Mouse (Mus musculus): Measurements from ENCODE around the gene Zim1. TPM values are rescaled to one million over a fixed set of nuclear protein-coding genes. Genes with fewer than 3 reads are reported as not detected.

Zim1 gene
- total and polyA plus RNA-seq, 3 experiments = not detected

DNA sequence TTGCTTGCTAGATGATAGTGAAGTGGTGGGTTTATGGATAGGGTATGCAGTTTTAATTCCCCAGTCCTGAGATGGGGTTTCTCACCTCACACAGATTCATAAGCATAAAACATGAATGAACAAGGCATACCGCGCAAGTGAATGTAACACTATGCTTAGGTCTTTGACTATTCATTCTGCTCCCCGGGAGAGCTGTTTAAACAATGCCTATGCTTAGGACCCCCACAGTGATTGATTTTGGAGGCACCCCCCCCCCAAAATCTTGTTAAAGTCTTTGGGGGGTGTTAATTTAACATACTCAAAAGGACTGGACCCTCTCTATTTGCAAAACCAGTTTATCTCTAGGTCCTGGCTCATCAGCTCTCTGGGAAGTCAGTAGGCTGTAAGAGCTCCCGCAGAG, 35.7 kb upstream of the Zim1 start:
- Histone ChIP-seq H3K27me3 (ENCODE audit: control insufficient read depth in 1 of 2, insufficient read depth in 2 of 2, low read length in 2 of 2) (no peaks in the 10 kb centered on the region), H3K4me1 (ENCODE audit: control insufficient read depth in 1 of 2, insufficient read depth in 2 of 2, low read length in 2 of 2) (no peaks in the 10 kb centered on the region), H3K79me2 (ENCODE audit: control insufficient read depth, insufficient read depth, low read length, poor library complexity) (no peaks in the 10 kb centered on the region), H3K4me3 (ENCODE audit: control insufficient read depth in 1 of 2, insufficient read depth in 1 of 2, low read depth in 2 of 2, low read length in 2 of 2) (no peak overlapping the region), H3K9ac (ENCODE audit: control insufficient read depth, low read depth, low read length, poor library complexity, severe bottlenecking) (no peak overlapping the region), H3K36me3 (ENCODE audit: control insufficient read depth in 1 of 2, insufficient read depth in 2 of 2, low read length in 2 of 2) (no peaks in the 10 kb centered on the region), H3K9me3 (replicated peaks; ENCODE audit: insufficient read depth, low read length) (no peaks in the 10 kb centered on the region), H3K27ac (ENCODE audit: control insufficient read depth, low read depth, low read length) (no peak overlapping the region)
- DNase-seq (ENCODE audit: low read depth, low spot score) = no peak
- no peak for TF ChIP-seq GABPA (IDR thresholded peaks at IDR 0.05; ENCODE audit: low read depth, low read length)
- TF ChIP-seq MYC (IDR thresholded peaks at IDR 0.05; ENCODE audit: low read depth, low read length) = no peak
- TF ChIP-seq MAZ (IDR thresholded peaks at IDR 0.05; ENCODE audit: low read depth, low read length) = no peak

DNA sequence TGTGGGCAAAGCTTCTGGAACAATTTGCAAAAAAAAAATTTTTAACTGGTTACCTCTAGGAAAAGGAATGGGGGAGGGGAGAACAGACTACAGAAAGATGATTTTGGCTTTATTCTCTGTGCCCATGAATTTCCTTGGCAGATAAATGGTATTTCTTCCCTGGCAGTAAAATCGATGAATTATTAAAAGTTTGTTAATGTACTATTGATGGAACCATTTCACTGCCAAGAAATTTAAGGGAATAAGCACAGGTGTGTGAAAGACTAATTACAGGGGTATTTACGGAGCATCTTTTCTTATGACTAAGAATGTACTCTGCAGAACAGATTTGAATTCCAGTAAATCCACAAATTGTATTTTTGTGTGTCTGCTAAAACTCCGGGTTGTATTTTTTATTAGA, 35.1 kb upstream of the Zim1 start:
- H3K27me3 ChIP-seq (ENCODE audit: control insufficient read depth in 1 of 2, insufficient read depth in 2 of 2, low read length in 2 of 2) = no peaks in the 10 kb centered on the region
- no peaks in the 10 kb centered on the region for H3K36me3 ChIP-seq (ENCODE audit: control insufficient read depth in 1 of 2, insufficient read depth in 2 of 2, low read length in 2 of 2)
- H3K27ac ChIP-seq (ENCODE audit: control insufficient read depth, low read depth, low read length) = no peak overlapping the region
- no peak for DNase-seq (ENCODE audit: low read depth, low spot score)
- no peaks in the 10 kb centered on the region for H3K4me1 ChIP-seq (ENCODE audit: control insufficient read depth in 1 of 2, insufficient read depth in 2 of 2, low read length in 2 of 2)
- no peaks in the 10 kb centered on the region for H3K79me2 ChIP-seq (ENCODE audit: control insufficient read depth, insufficient read depth, low read length, poor library complexity)
- no peak overlapping the region for H3K4me3 ChIP-seq (ENCODE audit: control insufficient read depth in 1 of 2, insufficient read depth in 1 of 2, low read depth in 2 of 2, low read length in 2 of 2)
- H3K9ac ChIP-seq (ENCODE audit: control insufficient read depth, low read depth, low read length, poor library complexity, severe bottlenecking) = no peak overlapping the region
- no peaks in the 10 kb centered on the region for H3K9me3 ChIP-seq (replicated peaks; ENCODE audit: insufficient read depth, low read length)
- no peak for TF ChIP-seq ZC3H11A (IDR thresholded peaks at IDR 0.05; ENCODE audit: low read depth, low read length)
- TF ChIP-seq USF1 (IDR thresholded peaks at IDR 0.05; ENCODE audit: low read depth, low read length) = no peak
- TF ChIP-seq CTCF (IDR thresholded peaks at IDR 0.05 in 2 of 3, conservative IDR thresholded peaks at IDR 0.05 in 1 of 3; ENCODE audit: control insufficient read depth in 1 of 3, insufficient read depth in 1 of 3, low read depth in 2 of 3, low read length in 3 of 3, poor library complexity in 1 of 3, severe bottlenecking in 1 of 3) = no peak
- TF ChIP-seq RAD21 (IDR thresholded peaks at IDR 0.05; ENCODE audit: low read depth, low read length) = no peak
- no peak for TF ChIP-seq POLR2A (IDR thresholded peaks at IDR 0.05; ENCODE audit: control insufficient read depth in 1 of 2, insufficient read depth in 1 of 2, low read depth in 1 of 2, low read length in 2 of 2, poor library complexity in 1 of 2)
- no peak for TF ChIP-seq MAZ (IDR thresholded peaks at IDR 0.05; ENCODE audit: low read depth, low read length)
- no peak for TF ChIP-seq ETS1 (IDR thresholded peaks at IDR 0.05; ENCODE audit: low read depth, low read length)
- TF ChIP-seq BHLHE40 (IDR thresholded peaks at IDR 0.05; ENCODE audit: borderline replicate concordance, low read depth, low read length) = no peak
- no peak for TF ChIP-seq MAFK (IDR thresholded peaks at IDR 0.05; ENCODE audit: borderline replicate concordance, low read depth, low read length)
- TF ChIP-seq UBTF (IDR thresholded peaks at IDR 0.05; ENCODE audit: borderline replicate concordance, insufficient read depth, low read depth, low read length) = no peak
- TF ChIP-seq ZKSCAN1 (IDR thresholded peaks at IDR 0.05; ENCODE audit: low read depth, low read length) = no peak

DNA sequence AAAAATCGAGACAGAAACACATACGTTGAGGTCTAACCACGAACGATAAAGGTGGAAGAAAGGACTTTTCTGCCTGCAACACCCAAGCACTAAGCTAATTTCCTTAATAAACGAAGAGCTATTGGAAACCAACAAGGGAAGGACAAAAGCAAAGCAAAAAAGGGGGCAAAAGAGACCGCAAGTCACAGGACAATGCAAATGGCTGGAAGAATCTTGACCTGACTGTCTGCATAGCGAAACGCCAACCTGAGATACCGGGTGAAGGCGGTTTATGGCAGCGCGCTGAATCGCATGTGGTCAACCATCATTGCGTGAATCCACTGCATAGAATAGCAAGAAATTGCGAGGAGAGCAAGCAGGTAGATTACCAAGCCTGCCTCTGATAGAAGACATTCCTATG, 34.6 kb upstream of the Zim1 start:
- DNase-seq (ENCODE audit: low read depth, low spot score) = no peak
- Histone ChIP-seq H3K9me3 (replicated peaks; ENCODE audit: insufficient read depth, low read length) (no peaks in the 10 kb centered on the region), H3K27ac (ENCODE audit: control insufficient read depth, low read depth, low read length) (no peak overlapping the region), H3K79me2 (ENCODE audit: control insufficient read depth, insufficient read depth, low read length, poor library complexity) (no peaks in the 10 kb centered on the region), H3K4me3 (ENCODE audit: control insufficient read depth in 1 of 2, insufficient read depth in 1 of 2, low read depth in 2 of 2, low read length in 2 of 2) (no peak overlapping the region), H3K4me1 (ENCODE audit: control insufficient read depth in 1 of 2, insufficient read depth in 2 of 2, low read length in 2 of 2) (no peaks in the 10 kb centered on the region), H3K9ac (ENCODE audit: control insufficient read depth, low read depth, low read length, poor library complexity, severe bottlenecking) (no peak overlapping the region), H3K27me3 (ENCODE audit: control insufficient read depth in 1 of 2, insufficient read depth in 2 of 2, low read length in 2 of 2) (no peaks in the 10 kb centered on the region), H3K36me3 (ENCODE audit: control insufficient read depth in 1 of 2, insufficient read depth in 2 of 2, low read length in 2 of 2) (no peaks in the 10 kb centered on the region)
- TF ChIP-seq SMC3 (IDR thresholded peaks at IDR 0.05; ENCODE audit: low read depth, low read length) (no peak), KAT2A (conservative IDR thresholded peaks at IDR 0.05; ENCODE audit: low read depth, low read length) (no peak), NELFE (IDR thresholded peaks at IDR 0.05; ENCODE audit: low read depth, low read length) (no peak), SIN3A (IDR thresholded peaks at IDR 0.05; ENCODE audit: low read length) (no peak), MXI1 (IDR thresholded peaks at IDR 0.05; ENCODE audit: low read depth, low read length) (no peak)

All from MEL (cell line).